Mouse (Mus musculus): ENCODE measurements around the gene Pou2f1.

The Pou2f1 gene

DNA sequence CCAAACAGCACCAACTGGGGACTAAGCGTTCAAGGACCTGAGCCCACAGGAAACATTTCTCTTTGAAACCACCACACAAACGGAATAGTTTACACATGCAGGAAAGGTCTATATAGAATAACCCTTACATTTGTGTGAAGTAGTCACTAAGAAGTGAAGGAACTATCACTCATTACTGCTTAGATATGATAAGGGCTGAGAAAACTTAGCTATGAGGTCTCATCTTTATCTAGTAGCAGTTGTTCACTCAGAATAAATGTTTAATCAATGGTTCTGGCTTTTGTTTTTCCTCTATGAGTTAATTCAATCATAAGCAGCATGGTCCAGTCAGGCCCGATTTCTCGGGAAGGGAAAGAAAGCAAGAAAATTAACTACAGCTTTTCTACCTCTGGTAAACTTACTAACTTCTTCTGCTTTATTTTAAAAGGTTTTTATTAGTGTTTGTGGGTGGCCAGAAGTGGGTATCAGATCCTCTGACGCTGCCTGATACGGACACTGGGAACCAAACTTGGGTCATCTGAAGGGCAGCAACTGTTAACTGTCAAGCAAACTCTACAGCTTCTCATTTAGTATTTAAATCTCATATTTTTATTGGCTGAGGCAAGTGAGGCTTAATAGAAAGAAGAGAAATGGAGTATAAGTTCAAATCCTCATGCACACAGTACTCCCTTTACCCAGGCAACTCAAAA lies 40.7 kb downstream of the Pou2f1 start:
- no peak for DNase-seq (ENCODE audit: extremely low spot score)

DNA sequence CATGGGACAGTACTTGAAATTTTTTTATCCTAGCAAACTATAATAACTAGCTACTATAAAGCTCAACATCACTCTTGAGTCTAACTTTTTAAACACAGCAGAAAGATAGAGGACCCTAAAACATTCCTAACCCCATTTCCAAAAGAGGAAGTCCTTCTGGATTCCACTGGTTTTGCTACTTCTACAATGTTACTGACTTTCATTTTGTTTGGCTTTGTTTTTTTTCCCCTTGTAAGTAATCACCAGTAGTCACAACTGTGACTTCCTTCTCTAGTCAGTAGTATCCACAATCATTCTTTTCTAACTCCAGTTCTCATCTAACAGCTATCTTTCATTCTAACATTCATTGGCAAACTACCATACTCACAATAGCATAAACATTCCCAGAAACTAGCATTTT lies 44.3 kb downstream of the Pou2f1 start:
- DNase-seq (ENCODE audit: extremely low spot score) = no peak

DNA sequence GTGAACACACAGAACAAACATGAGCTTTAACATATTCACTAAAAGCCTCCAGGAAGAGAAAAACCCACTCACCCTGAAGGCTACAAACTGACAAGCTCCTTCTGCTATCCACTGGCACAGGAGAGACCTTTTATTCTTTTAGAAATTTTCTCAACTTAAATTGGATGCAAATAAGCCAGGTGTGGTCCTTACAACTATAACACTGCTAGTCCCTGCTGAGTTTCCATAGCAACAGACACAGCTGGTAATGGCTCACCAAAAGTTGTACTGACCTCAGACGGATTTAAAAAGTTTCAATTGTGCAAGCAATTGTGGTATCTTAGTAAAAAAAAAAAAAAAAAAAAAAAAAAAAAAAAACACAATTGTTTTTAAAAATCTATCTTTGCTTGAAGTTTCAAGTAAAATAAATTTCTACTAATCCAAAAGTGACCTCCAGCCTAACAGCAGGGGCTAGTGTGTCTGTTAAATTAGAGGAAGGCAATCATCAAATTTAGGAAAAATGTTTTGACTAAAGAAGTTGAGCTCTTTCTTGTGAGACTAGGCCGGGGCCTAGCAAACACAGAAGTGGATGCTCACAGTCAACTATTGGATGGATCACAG lies 54.2 kb downstream of the Pou2f1 start:
- DNase-seq (ENCODE audit: extremely low spot score) = no peak

DNA sequence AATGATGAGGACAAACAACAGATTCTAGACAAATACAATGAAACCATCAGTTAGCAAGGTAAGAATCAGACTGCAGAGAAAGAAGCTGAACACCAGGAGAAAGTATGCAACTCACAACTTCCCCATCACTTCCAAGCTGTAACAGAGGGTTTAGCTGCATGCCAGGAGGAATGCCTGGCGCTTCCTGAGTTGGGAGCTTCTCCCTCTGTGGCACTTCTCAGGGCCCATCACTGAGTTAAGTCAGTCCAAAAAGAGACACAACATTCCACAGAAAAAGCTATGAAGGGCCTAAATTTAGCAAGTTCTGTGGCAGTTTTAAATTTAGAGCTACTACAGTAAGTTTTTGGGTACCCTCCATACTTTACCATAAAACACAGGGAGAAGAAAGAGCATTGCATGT lies 59.2 kb downstream of the Pou2f1 start:
- no peak for DNase-seq (ENCODE audit: extremely low spot score)

DNA sequence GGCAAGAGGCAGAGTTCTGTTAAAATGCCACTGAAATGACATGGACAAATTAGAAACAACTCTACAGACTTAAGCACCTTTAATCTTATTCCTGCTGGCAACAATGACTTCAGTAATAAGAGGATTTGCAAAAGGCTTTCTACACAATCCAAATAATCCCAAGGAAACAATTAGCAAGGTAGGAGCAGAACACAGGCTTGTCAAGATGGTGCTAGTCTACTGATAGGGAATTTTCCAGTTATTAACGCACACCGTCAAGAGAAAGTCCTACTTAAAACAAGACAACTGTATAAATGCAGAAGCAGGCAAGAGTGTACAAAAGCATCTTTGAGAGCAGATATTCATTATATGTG lies 67.0 kb downstream of the Pou2f1 start:
- DNase-seq (ENCODE audit: extremely low spot score) = no peak

DNA sequence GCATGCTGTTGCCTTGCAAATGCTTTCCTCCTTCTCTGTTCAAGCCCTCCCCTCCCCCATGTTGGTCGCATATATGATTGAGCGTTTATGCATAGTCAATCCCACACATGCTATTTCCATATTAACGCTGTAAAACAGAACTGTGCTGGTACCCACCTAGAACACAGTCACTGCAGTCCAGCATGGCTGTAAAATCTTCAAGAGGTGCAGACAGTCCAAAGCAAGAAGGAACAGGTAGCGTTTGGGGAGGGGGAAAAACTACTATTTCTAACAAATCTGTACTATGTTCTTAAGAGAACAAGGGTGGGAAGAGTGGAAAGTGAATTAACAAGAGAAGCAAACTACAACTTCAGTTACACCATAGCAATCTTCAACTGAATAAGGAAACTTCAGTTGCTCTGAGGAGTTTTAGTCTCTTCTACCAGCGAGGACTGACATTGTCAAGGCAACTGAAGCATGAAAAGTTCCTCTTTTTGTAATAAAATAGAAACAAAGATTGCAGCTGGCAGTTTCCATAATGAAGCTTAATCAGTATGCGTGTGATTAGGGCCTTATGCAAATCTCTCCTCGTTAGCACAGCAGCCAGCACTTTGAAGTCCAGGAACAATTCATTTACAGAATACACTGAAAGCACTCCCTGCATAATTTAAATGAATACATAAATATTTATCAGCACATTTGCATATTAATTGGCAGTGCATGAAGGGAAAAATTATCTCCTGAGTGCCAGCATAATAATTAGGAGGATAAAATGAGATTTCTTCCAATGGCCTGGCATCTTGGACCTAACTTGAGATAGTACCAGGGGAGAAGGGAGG lies 67.6 kb downstream of the Pou2f1 start:
- DNase-seq (ENCODE audit: extremely low spot score) = no peak

DNA sequence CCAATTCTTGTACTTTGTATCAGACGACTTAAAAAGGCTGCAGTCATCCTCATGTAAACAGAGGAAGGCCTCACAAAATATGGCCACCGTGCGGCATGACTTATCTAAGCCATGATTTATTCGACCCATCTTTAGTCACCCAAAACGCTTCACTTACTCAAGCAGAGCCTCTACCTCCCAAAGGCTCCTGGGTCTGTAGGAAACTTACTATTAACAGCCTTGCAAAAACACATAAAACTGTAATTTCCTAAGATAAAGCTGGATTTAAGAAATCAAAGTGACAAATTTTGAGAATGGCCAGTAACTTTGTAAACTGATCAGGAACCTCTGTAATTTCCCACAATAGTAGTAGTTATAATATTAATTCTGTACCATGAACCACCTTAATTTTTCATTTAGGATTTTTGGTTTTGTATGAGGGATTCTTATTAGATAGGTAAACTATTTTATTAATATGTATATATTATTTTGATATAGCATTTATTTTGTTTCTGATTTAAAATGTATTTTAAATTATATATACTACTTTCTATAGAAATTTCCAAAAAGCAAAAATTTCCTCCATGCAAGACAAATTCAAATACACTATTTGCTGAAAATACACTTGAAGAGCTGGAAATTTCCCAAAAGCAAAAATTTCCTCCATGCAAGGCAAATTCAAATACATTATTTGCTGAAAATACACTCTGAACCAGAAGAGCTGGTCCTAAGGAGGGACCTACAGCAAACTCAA lies 68.4 kb downstream of the Pou2f1 start:
- no peak for DNase-seq (ENCODE audit: extremely low spot score)

DNA sequence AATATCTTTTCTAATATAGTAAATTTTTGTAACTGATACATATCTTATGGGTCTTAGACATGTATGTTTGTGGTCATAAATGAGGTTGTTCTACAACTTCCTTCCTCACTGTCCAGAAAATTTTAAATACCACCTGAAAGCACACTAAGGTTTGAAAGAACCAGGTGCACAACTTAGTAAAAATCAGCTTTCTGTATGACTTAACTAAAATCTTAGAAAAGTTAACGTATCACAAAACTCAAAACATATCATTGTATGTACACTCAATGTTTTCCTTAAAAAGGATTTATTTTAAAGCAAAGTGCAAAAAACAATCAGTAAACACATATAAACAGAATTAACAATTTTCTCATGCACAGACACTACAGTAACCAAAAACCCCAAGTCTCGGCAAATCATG lies 69.6 kb downstream of the Pou2f1 start:
- no peak for DNase-seq (ENCODE audit: extremely low spot score)

DNA sequence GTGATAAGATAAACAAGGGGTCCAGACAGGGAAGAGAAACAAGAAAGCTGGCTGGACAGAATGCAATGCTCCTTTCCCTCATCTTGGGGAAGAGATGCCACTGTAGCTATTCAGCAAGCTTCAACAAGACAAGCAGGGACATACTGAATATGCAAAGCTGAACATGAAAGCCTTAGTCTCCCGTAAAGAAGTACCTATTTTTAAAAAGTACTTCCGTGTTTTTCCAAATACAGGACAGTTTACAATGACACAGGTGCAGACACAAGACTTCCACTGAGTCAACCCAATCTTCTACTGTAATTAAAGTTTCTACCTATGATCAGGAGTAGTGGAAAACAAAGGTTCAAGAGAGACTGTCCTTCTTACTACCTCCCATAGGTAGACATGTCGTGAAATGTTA lies 72.0 kb downstream of the Pou2f1 start:
- no peak for DNase-seq (ENCODE audit: extremely low spot score)

DNA sequence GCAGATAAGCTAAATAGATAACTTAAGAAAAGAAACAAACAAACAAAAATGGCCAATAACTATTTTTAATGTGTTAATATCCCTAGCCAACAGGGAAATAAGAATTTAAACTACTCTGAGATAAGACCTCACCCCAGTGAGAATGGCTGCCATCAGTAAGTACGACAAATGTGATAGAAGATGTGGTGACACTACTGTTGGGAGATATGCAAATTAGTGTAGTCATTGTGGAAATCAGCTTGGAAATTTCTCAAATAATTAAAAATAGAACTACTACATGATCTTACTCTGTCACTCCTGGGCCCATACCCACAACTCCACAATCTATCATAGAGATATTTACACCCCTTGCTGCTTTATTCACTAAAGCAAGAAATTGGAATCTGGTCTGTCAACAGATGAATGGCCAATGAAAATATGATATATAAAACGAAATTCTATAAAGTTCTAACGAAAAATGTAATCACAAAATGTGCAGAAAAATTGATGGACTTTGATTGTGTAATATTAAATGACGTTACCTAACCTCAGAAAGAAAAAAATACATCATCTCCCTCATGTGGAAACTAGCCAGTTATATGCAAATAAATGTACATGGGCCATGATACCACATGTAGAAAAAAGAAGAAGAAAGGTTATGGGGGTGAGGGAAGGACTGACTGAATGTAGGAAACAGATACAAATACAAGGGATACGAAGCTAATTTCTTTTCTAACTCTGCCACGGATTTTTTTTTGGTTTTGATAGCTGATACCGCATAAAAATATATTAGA lies 74.8 kb downstream of the Pou2f1 start:
- no peak for DNase-seq (ENCODE audit: extremely low spot score)

DNA sequence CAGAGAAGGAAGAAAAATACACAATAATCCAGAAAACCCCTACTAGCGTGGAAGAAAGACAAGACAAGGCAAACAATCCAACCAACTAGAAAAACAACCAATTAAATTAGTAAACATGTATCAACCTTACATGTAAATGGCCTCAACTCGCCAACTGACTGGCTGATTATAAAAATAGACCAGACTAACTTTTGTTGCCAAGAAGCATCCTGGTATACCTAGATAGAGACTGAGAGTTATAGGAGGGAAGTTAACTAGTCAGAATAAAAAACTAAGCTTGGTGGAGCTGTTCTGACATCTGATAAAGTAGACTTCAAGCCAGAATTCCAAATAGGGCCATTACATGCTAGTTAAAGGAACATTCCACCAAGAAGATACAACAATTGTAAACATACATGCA lies 77.3 kb downstream of the Pou2f1 start:
- no peak for DNase-seq (ENCODE audit: extremely low spot score)

DNA sequence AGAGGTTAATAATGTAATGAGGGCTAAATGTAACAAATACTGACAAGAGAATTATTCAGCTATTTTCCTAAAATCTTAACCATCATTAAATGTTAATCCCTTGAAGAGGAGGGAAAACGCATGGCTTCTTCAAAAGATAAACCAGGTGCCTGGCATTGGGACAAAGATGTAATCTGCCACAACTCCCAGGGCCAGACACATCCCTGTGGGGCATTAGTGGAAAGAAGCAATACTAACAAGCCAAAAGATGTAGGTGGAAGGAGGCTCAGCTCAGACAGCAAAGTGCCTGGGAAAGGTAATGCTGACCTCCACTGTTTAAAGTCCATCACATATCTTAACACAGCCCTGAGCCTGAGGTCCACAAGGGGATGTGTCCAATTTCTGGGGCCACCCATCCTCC lies 80.0 kb downstream of the Pou2f1 start:
- no peak for DNase-seq (ENCODE audit: extremely low spot score)

DNA sequence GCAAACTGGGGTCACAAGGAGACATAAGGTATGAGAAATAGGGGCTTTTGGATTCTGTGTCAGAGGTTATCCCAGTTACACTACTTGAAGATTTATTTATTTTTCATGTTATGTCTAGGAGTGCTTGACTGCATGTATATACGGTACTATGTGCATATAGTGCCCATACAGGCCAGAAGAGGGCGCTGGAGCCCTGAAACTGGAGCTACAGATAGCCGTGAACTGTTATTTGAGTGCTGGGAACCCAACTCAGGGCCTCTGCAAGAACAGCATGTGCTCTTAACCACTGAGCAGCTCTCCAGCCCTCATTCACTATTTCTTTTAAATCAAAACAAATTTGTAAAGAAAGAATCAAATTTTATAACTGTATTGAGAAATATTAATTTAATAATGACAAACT lies 81.5 kb downstream of the Pou2f1 start:
- DNase-seq (ENCODE audit: extremely low spot score) = no peak

DNA sequence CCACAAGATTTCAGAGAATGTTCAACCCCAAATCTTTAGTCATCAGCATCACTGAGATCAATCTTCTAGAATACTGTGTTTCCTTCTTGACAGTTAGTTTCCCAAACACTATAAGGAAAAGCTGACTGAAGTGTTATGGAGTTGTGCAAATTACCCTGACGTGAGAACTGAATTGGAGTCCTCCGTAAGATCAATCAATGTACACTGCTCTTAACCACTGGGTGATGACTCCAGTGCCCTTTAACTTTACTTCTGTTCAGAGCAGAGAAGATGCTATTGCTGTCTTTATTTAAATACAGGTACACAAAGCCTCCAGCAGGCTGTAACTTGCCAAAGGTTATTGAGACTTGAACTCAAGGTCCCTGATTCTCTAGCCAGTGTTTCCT lies 88.1 kb downstream of the Pou2f1 start:
- no peak for DNase-seq (ENCODE audit: extremely low spot score)

DNA sequence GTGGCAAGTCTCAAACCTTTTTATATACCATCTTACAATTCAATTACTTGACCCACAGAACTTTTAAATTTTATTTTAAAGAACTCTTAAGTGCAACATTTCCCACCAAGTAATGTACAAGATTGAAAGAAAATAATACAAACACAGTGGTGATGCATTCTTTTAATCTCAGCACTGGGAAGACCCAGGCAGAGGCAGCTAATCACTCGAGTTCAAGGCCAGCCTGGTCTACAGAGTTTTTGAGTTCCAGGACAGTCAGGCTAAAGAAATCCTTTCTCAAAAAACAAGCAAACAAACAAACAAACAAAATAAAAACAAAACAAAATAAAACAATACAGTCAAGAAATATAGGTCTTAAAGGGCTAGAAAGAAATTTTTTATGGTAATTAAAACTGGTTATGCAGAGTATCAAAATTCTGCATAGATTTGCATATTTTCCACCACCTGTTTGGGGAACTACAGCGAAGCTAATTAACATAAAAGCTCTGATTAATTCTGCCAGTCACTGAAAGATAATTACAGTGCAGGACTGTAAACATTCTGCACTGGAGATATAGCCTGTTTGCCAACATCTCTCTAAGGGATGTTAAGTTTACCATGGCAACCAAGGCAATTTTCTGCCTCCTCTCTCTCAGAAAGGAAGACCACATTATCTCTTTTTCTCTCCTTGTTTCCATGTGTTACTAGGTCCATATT lies 88.6 kb downstream of the Pou2f1 start:
- DNase-seq (ENCODE audit: extremely low spot score) = no peak

DNA sequence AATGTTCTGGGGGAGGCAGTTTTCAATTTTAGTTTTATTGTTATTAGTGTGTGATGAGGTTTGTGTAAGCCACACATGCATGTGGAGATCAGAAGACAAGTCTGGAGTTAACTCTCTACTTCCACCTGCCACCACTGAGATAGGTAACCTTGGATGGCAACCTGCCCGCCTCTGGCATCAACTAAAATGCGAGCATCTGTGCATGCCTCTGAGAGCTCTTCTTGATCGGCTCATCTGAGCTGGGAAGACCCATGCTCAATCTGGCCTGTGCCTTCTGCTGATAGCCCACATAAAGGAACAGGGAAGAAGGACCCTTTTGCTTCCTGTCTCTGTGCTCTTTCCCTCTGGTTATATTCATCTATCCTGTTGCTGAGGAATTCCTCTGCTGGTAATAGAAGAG lies 93.0 kb downstream of the Pou2f1 start:
- no peak for DNase-seq (ENCODE audit: extremely low spot score)

DNA sequence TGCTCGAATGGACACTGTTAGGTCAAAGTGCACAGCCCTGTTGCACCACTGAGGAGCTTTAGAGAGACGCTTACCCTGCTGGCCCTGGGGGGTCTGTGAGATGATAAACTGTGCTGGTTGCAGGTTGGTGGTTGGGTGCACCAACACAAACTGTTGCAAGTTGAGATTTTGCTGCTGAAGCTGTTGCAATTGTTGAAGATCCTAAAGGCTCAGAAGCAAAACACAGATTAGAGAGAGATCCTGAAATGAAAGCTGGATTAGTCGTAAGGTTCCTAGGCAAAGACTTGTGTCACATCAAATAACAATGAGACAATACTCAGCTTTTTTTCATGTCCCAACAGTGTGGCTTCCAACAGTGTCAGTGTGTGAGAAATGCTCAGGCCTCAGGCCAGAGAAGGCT lies 93.7 kb downstream of the Pou2f1 start:
- no peak for DNase-seq (ENCODE audit: extremely low spot score)

DNA sequence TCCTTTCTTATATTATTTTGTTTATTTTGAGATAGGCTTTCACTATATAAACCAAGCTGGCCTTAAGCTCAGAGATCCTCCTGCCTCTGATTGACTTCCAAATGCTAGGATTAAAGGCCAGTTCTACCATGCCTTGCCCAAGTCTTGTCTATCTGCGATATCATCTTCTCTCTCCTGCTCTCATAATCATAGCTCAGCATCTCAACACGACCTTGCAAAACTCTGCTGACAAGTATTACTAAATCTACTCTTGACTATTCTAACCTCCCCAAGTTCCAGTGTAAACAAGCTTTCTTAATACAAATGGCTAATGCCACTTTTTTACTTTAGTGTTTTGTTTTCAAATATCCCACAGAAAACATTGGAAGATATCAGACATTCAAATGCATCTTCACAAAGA lies 94.3 kb downstream of the Pou2f1 start:
- no peak for DNase-seq (ENCODE audit: extremely low spot score)

DNA sequence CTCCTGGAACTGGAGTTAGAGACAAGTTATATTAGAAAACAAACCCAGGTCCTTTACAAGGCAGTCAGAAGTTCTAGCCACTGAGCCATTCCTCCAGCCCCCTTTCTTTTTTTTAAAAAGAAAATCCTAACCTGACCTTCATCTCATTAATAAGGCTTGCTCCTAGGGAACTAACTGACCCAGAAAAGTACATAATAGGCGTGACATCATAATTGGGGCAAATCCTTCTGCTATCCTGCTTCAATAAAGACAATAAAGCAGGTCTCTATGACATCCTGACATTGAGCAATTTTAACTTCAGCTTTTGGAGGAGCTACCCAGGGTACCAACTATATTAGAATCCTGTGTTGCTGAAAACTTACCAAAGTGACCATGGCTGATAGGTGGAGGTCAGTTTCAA lies 98.9 kb downstream of the Pou2f1 start:
- DNase-seq (ENCODE audit: extremely low spot score) = no peak

DNA sequence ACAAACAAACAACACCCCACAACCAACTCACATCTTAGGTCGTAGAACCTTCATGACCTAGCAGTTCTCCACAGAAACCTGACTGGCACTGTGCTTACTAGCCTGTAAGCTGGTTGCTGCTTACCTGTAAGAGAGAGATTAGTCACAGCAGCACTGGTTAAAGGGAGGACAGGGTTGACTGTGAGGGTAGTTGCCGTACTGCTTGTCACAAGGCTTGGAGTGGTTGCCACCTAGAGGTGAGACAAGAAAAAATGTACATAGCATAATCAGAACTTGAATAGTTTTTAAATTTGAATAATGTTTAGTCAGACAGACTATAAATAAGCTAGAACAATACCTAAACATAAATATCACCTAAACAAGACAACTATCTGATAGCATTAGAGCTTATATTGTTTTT lies 110.8 kb downstream of the Pou2f1 start:
- DNase-seq (ENCODE audit: extremely low spot score) = no peak
